Mouse (Mus musculus) intestine, embryonic 16.5 days (tissue): ENCODE results near the gene Gm49405. TPM values are rescaled to one million over a fixed set of nuclear protein-coding genes. Genes with fewer than 3 reads are reported as not detected.
"Not testable (repeated sequence)": the region's sequence is repeated elsewhere in the genome, so short reads cannot be mapped to it uniquely, and the experiment has no call there.

Experiments used
- ATAC-seq: fragments of 200-750 bp; cut with Nextera tagmentation; 2 replicates; pipeline ENCODE4 v1.8.0; 2017; ENCODE audit warnings: moderate TSS enrichment, moderate library complexity
- H3K27ac ChIP-seq: fragments of 300-500 bp; sonication (generic); 2 replicates; pipeline ENCODE4 v1.5.1; 2014; ENCODE audit warnings: mild to moderate bottlenecking, low read length
- H3K27me3 ChIP-seq: fragments of 300-500 bp; sonication (generic); replicated peaks from 2 replicates; pipeline ENCODE4 v1.6.1; 2014; ENCODE audit warnings: low read length, control low read depth, mixed read lengths; ENCODE audit not compliant: control insufficient read depth, insufficient read depth
- H3K36me3 ChIP-seq: fragments of 300-500 bp; sonication (generic); 2 replicates; pipeline ENCODE4 v1.6.1; 2014; ENCODE audit warnings: low read length, control low read depth; ENCODE audit not compliant: control insufficient read depth, insufficient read depth
- H3K4me1 ChIP-seq: fragments of 300-500 bp; sonication (generic); 2 replicates; pipeline ENCODE4 v1.6.1; 2014; ENCODE audit warnings: low read length, control low read depth, mixed read lengths; ENCODE audit not compliant: control insufficient read depth, insufficient read depth
- H3K4me2 ChIP-seq: fragments of 300-500 bp; sonication (generic); 2 replicates; pipeline ENCODE4 v1.6.1; 2014; ENCODE audit warnings: low read depth, low read length, control low read depth
- H3K4me3 ChIP-seq: fragments of 300-500 bp; sonication (generic); 2 replicates; pipeline ENCODE4 v1.5.1; 2014; ENCODE audit warnings: mild to moderate bottlenecking, low read length
- H3K9ac ChIP-seq: fragments of 300-500 bp; sonication (generic); 2 replicates; pipeline ENCODE4 v1.6.1; 2014; ENCODE audit warnings: low read depth, low read length
- H3K9me3 ChIP-seq: fragments of 300-500 bp; sonication (generic); 2 replicates; pipeline ENCODE4 v1.6.1; 2016; ENCODE audit warnings: low read length, control low read depth; ENCODE audit not compliant: control insufficient read depth
- WGBS: fragments of 180-500 bp; shearing (Covaris S2); extraction: QIAGEN DNeasy Blood & Tissue Kit; methylation state at CpG from one replicate; pipeline ENCODE4 v1.1.7; 2014; 5-methylcytosine and 5-hydroxymethylcytosine counted together
- polyA plus RNA-seq: library from polyadenylated mRNA; unstranded; fragments of >200 nt; fragmentation: Nextera tagmentation; extraction: Ambion mirVana; gene quantifications from 2 replicates; pipeline ENCODE4 v1.2.1, GENCODE M21; 2015

Gene Gm49405
- polyA plus RNA-seq, 1 experiment from 2014 or later: 2.4 TPM

DNA sequence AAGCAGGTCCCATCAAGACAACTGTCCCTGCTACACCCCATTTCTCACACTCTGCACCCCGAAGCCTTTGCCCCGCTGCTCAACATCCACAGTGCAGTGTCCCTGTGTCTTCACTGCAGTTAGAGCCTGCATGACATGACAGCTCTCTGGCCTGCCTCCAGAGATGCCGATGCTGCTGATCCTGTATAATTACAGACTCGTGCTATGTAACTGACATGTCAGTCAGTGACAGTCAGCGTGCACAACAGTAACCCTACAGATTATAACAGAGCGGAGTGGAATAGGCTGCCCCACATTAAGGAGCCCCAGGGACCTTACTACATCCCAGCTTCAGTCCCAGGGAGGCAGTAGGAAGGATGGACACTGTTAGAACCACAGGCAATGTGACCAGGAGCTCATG, 38.6 kb upstream of the Gm49405 start:
- not testable (repeated sequence) for H3K4me2 ChIP-seq
- WGBS: 81% methylated on average over 6 of the region's 6 CpGs

DNA sequence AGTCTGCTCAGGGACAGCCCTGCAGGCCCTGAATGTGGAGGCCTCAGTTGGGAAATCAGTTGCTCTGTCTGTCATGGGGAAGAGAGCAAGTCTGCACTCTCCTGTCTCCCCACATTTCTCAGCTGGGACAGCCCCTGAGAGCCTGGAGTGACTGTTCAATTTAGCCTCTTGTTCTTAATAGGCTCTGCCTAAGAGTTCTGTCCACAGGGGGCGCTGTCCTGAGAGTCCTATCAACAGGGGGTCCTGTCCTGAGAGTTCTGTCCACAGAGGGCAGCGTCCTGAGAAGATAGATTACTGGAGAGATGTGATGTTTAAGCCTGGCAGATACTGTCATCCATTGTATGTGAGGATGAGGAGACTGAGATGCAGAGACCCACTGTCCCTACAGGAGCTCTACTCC, 38.0 kb upstream of the Gm49405 start:
- Histone ChIP-seq H3K4me2 (no peak overlapping the region), H3K36me3 (no peaks in the 10 kb centered on the region), H3K9ac (no peak overlapping the region), H3K27me3 (no peaks in the 10 kb centered on the region), H3K4me1 (no peaks in the 10 kb centered on the region), H3K4me3 (no peak overlapping the region), H3K27ac (no peak overlapping the region), H3K9me3 (no peaks in the 10 kb centered on the region)
- 19% methylated on average over 2 of the region's 2 CpGs for WGBS
- no peak for ATAC-seq

More for the DNA sequence above, 38.6 kb upstream of the Gm49405 start:
- H3K27ac ChIP-seq, H3K36me3 ChIP-seq, ATAC-seq, H3K4me1 ChIP-seq, H3K9ac ChIP-seq, H3K9me3 ChIP-seq, H3K27me3 ChIP-seq, H3K4me3 ChIP-seq: not testable (repeated sequence)

DNA sequence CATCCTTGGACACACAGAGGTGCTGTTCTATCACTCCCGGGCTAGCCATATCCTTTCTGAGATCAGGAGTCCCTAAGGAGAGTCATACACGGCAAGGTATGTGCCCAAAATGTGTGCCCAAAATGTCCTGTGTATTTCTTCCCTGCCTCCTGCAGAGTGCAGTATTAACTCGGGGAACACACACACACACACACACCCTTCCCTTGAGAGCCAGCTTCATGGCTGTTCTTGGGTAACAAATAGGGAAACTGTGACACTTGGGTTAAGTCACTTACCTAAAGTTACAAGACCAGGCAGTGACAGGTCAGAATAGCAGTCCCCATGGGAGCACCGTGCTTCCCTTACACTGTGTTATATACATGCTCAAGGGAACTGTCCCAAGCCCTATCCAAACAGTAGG, 36.4 kb upstream of the Gm49405 start:
- no peaks in the 10 kb centered on the region for H3K36me3 ChIP-seq
- H3K27ac ChIP-seq: no peak overlapping the region
- H3K9me3 ChIP-seq: no peaks in the 10 kb centered on the region
- no peak overlapping the region for H3K9ac ChIP-seq
- ATAC-seq: no peak
- H3K4me1 ChIP-seq: no peaks in the 10 kb centered on the region
- H3K4me2 ChIP-seq: no peak overlapping the region
- no peaks in the 10 kb centered on the region for H3K27me3 ChIP-seq
- H3K4me3 ChIP-seq: no peak overlapping the region
- 69% methylated on average over 4 of the region's 4 CpGs for WGBS

- no peak overlapping the region for H3K4me3 ChIP-seq
- H3K4me1 ChIP-seq: 0 out of 2 replicates have a peak, but pooled peaks cover 3% of the 10 kb centered on the region
- no peaks in the 10 kb centered on the region for H3K9me3 ChIP-seq
- no peak for ATAC-seq
- WGBS: 74% methylated on average over 11 of the region's 11 CpGs
- no peaks in the 10 kb centered on the region for H3K36me3 ChIP-seq
- no peak overlapping the region for H3K9ac ChIP-seq
- no peaks in the 10 kb centered on the region for H3K27me3 ChIP-seq
- no peak overlapping the region for H3K27ac ChIP-seq
- H3K4me2 ChIP-seq: no peak overlapping the region
Observed at GRCm38 (mm10) chr19:3966330-3967075, 33.9 kb upstream of the Gm49405 start.

DNA sequence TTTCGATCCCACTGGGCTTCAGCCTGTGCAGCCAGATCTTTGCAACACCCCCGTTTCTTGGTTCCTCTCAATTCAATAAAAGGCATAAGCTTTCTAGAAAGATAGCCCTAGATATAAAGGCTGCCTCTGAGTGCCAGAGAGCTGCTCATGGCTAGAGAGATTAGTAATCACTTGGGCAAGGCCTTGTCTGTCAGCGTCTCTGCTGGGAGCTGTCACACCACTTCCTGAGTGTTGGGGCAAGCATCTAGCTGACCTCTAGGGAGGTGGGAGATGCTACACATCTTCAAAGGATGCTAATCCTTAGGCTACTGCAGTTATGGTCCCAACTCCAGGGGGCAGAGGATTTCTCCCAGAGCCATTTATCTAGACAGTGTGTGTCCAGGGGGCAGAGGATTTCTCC, 33.2 kb upstream of the Gm49405 start:
- Histone ChIP-seq H3K4me3 (no peak overlapping the region), H3K9ac (no peak overlapping the region), H3K27me3 (no peaks in the 10 kb centered on the region), H3K9me3 (no peaks in the 10 kb centered on the region), H3K36me3 (no peaks in the 10 kb centered on the region), H3K27ac (no peak overlapping the region), H3K4me2 (no peak overlapping the region), H3K4me1 (peaks cover 3% of the 10 kb centered on the region; the same call in 1 of the 2 replicates)
- no peak for ATAC-seq
- 63% methylated on average over 3 of the region's 3 CpGs for WGBS

- 26% methylated on average over 9 of the region's 9 CpGs for WGBS
- Histone ChIP-seq H3K9ac (no peak within 1 kb of the TSS), H3K4me1 (peaks cover 6% of the 10 kb centered on the region; the same call in 1 of the 2 replicates), H3K36me3 (no peaks in the 10 kb centered on the region), H3K27me3 (no peaks in the 10 kb centered on the region), H3K27ac (no peak within 1 kb of the TSS), H3K4me2 (no peak within 1 kb of the TSS), H3K9me3 (no peaks in the 10 kb centered on the region), H3K4me3 (no peak within 1 kb of the TSS)
- ATAC-seq: peak; percentile 90
Observed at GRCm38 (mm10) chr19:3972229-3972628, 28.2 kb upstream of the Gm49405 start, which contains the start of gene Aldh3b2. Gene Aldh3b2, plus strand, starts transcription at chr19:3972328.

- not testable (repeated sequence) for H3K27me3 ChIP-seq, H3K36me3 ChIP-seq, H3K9me3 ChIP-seq, H3K9ac ChIP-seq, H3K4me1 ChIP-seq, H3K4me2 ChIP-seq, H3K27ac ChIP-seq, ATAC-seq, H3K4me3 ChIP-seq
- 93% methylated on average over 6 of the region's 6 CpGs for WGBS
Observed at GRCm38 (mm10) chr19:3974608-3975007, 25.8 kb upstream of the Gm49405 start.

GRCm38 (mm10) chr19:3975866-3976265, 24.6 kb upstream of the Gm49405 start:
- Histone ChIP-seq H3K9me3 (no peaks in the 10 kb centered on the region), H3K9ac (no peak overlapping the region), H3K4me3 (no peak overlapping the region), H3K27ac (no peak overlapping the region), H3K27me3 (no peaks in the 10 kb centered on the region), H3K36me3 (no peaks in the 10 kb centered on the region), H3K4me2 (no peak overlapping the region), H3K4me1 (peaks cover 3% of the 10 kb centered on the region; the same call in 1 of the 2 replicates)
- ATAC-seq: no peak
- 67% methylated on average over 2 of the region's 2 CpGs for WGBS

- Histone ChIP-seq H3K36me3 (no peaks in the 10 kb centered on the region), H3K27ac (no peak overlapping the region), H3K4me3 (no peak overlapping the region), H3K9me3 (no peaks in the 10 kb centered on the region), H3K4me2 (no peak overlapping the region), H3K27me3 (no peaks in the 10 kb centered on the region), H3K9ac (no peak overlapping the region), H3K4me1 (no peaks in the 10 kb centered on the region; the same call in 1 of the 2 replicates)
- peak; percentile 69; the same call in 1 of the 2 replicates for ATAC-seq
- 11% methylated on average over 4 of the region's 4 CpGs for WGBS
Observed at GRCm38 (mm10) chr19:3980309-3980708, 20.1 kb upstream of the Gm49405 start.

- Histone ChIP-seq H3K9me3 (no peaks in the 10 kb centered on the region), H3K4me2 (no peak overlapping the region), H3K27ac (no peak overlapping the region), H3K9ac (no peak overlapping the region), H3K27me3 (no peaks in the 10 kb centered on the region), H3K4me1 (peaks cover 4% of the 10 kb centered on the region), H3K4me3 (no peak overlapping the region), H3K36me3 (no peaks in the 10 kb centered on the region)
- no peak for ATAC-seq
- 70% methylated on average over 9 of the region's 9 CpGs for WGBS
Observed at GRCm38 (mm10) chr19:3980917-3981316, 19.5 kb upstream of the Gm49405 start.
